Mouse (Mus musculus) liver, adult 2 months (tissue): ENCODE results near the gene Plpp1.

ENCODE experiments used
- CTCF ChIP-seq: fragments of 200-500 bp; IDR thresholded peaks from 2 replicates; pipeline ENCODE4 v1.5.1; 2011; ENCODE audit warnings: low read depth, low read length, control low read depth
- POLR2A ChIP-seq: fragments of 200-500 bp; IDR thresholded peaks from 2 replicates; pipeline ENCODE4 v1.6.1; 2011; ENCODE audit warnings: low read length, control low read depth; ENCODE audit not compliant: insufficient read depth; ENCODE audit errors: extremely low read depth

DNA sequence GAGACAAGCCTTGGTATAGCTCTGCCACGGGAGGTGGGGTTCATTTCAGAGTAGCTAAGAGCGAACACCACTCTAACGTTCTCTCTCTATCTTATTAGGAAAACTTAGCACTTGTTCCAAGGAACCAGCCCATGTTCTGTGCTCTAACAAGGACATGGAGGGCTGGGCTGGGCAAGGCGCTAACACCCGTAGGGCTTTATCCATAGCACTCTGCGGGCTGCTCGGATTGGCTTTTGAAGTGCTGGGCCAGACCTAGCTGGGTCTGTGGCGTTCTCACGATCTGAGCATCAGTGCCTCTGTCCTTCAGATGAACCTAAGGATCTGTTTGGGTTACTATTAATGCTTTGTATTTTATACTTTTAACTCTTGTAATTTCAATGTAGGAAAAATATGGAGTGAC is 60.3 kb downstream of the Plpp1 start:
- no peak for TF ChIP-seq CTCF
- TF ChIP-seq POLR2A, result no peak
